Comparison of ENCODE assay signal across 20 mouse cellular contexts in genomic region chr1:90738913-90739312, GRCm38 (mm10).
"Had no signal": no experiment of that assay in that cellular context is flagged by ENCODE, and none has a peak within 500 bp of the region (broad histone marks: within the 10 kb centered on the region; RNA-seq: fewer than 3 reads in every experiment).

No protein-coding gene starts in this region.

- H3K27me3 ChIP-seq: kidney, embryonic 15.5 days; liver, embryonic 13.5 days; midbrain, embryonic 12.5 days; midbrain, embryonic 15.5 days; neural tube, embryonic 13.5 days; stomach, embryonic 15.5 days had no signal

- H3K9ac ChIP-seq: kidney, embryonic 15.5 days; liver, embryonic 13.5 days; midbrain, embryonic 12.5 days; midbrain, embryonic 15.5 days; neural tube, embryonic 13.5 days; stomach, embryonic 15.5 days had no signal

- H3K9me3 ChIP-seq: kidney, embryonic 15.5 days; liver, embryonic 13.5 days; midbrain, embryonic 12.5 days; midbrain, embryonic 15.5 days; neural tube, embryonic 13.5 days; stomach, embryonic 15.5 days had no signal

- H3K4me2 ChIP-seq: kidney, embryonic 15.5 days; liver, embryonic 13.5 days; midbrain, embryonic 12.5 days; midbrain, embryonic 15.5 days; neural tube, embryonic 13.5 days; stomach, embryonic 15.5 days had no signal

- H3K4me1 ChIP-seq: liver, embryonic 13.5 days had no signal

- H3K36me3 ChIP-seq: kidney, embryonic 15.5 days; liver, embryonic 13.5 days; midbrain, embryonic 12.5 days; midbrain, embryonic 15.5 days; neural tube, embryonic 13.5 days; stomach, embryonic 15.5 days had no signal

- H3K27ac ChIP-seq: kidney, embryonic 15.5 days; left cerebral cortex, adult 2 months; liver, embryonic 13.5 days; midbrain, embryonic 12.5 days; midbrain, embryonic 15.5 days; neural tube, embryonic 13.5 days; stomach, embryonic 15.5 days had no signal

- DNase-seq: kidney, adult 2 months; kidney, postnatal 10 days; kidney, postnatal 36 days; layer of hippocampus, postnatal 36 days; liver, embryonic 13.5 days; lung, adult 2 months; lung, postnatal 14 days; lung, postnatal 4 days; retina, postnatal 1 day; right cerebral cortex, postnatal 25 days; spleen, adult 18-20 months; thymus, adult 2 months; thymus, postnatal 14 days; thymus, postnatal 4 days had no signal

- ATAC-seq: midbrain, embryonic 15.5 days had no signal

- H3K4me3 ChIP-seq: kidney, embryonic 15.5 days; left cerebral cortex, adult 2 months; liver, embryonic 13.5 days; midbrain, embryonic 12.5 days; midbrain, embryonic 15.5 days; neural tube, embryonic 13.5 days; stomach, embryonic 15.5 days had no signal
